Mouse (Mus musculus) neural tube, embryonic 13.5 days (tissue): Measurements from ENCODE around the gene Piwil4. TPM values are rescaled to one million over a fixed set of nuclear protein-coding genes. Genes with fewer than 3 reads are reported as not detected.
A peak's percentile ranks its signal among the peaks of the same experiment; 100 is the strongest.

Source experiments
- ATAC-seq: fragments of 200-750 bp; cut with Nextera tagmentation; 2 replicates; pipeline ENCODE4 v1.8.0; 2017; ENCODE audit warnings: low read depth, mild to moderate bottlenecking, moderate TSS enrichment, moderate library complexity
- H3K27ac ChIP-seq: fragments of 300-500 bp; sonication (generic); replicated peaks from 2 replicates; pipeline ENCODE4 v1.5.1; 2015; ENCODE audit warnings: moderate library complexity, mild to moderate bottlenecking, inconsistent platforms
- H3K27me3 ChIP-seq: fragments of 300-500 bp; sonication (generic); 2 replicates; pipeline ENCODE4 v1.6.1; 2015; ENCODE audit warnings: mild to moderate bottlenecking, inconsistent platforms
- H3K36me3 ChIP-seq: fragments of 300-500 bp; sonication (generic); 2 replicates; pipeline ENCODE4 v1.6.1; 2015; ENCODE audit warnings: mild to moderate bottlenecking, inconsistent platforms
- H3K4me1 ChIP-seq: fragments of 300-500 bp; sonication (generic); replicated peaks from 2 replicates; pipeline ENCODE4 v1.6.1; 2015; ENCODE audit warnings: inconsistent platforms
- H3K4me2 ChIP-seq: fragments of 300-500 bp; sonication (generic); 2 replicates; pipeline ENCODE4 v1.6.1; 2015; ENCODE audit warnings: inconsistent platforms, mild to moderate bottlenecking, moderate library complexity
- H3K4me3 ChIP-seq: fragments of 300-500 bp; sonication (generic); 2 replicates; pipeline ENCODE4 v1.5.1; 2015; ENCODE audit warnings: mild to moderate bottlenecking, inconsistent platforms
- H3K9ac ChIP-seq: fragments of 300-500 bp; sonication (generic); 2 replicates; pipeline ENCODE4 v1.6.1; 2015; ENCODE audit warnings: moderate library complexity, mild to moderate bottlenecking, inconsistent platforms
- H3K9me3 ChIP-seq: fragments of 300-500 bp; sonication (generic); 2 replicates; pipeline ENCODE4 v1.6.1; 2016; ENCODE audit warnings: inconsistent platforms
- WGBS: fragments of 180-500 bp; shearing (Covaris S2); methylation state at CpG from one replicate; pipeline ENCODE4 v1.1.7; 2015; 5-methylcytosine and 5-hydroxymethylcytosine counted together
- polyA plus RNA-seq: library from polyadenylated mRNA; unstranded; fragments of >200 nt; fragmentation: Nextera tagmentation; extraction: Ambion mirVana; gene quantifications from 2 replicates; pipeline ENCODE4 v1.2.1, GENCODE M21; 2015

Gene Piwil4
- 0.14 TPM in 1 of 2 replicates, not detected in the other for polyA plus RNA-seq

DNA sequence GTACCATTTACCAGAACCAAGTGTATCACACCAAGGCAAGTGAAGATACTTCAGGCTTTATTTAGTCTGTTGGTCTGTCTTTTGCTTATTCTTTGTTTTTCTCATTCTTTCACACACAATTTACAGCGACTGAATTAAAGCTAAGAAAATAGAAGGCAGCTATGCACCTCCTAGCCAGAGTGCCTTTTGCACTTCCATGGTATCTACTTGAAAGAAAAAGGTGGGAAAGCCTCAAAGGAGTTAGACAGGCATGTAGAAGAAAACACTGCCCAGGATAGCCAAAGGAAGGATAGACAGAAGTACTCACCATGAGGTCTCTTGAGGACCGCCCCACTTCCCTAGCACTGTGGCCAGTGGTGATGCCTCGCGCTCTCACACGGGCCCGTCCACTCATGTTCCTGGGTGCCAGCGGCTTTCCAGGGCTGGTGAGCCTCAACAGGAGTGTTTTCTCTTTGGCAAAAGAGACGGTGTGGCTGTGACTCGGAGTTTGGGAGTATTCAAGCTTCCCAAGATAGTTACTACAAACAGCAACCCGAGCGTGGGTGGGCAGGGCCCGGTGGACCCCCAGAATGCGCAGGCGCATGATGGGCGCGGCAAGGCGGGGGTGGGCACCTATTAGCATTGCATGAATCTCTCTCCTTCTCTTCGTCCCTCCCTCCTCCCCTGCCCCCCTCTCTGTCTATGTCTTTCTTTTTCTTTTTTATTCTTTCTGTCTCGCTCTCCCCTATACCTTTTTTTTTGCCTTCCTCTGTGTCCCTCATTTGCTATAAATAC, at the start of gene Piwil4:
Gene Piwil4, minus strand, starts transcription at position 583 of the 774 bp plus-strand sequence.
- H3K36me3 ChIP-seq, result no peaks in the 10 kb centered on the region
- no peak within 1 kb of the TSS for H3K4me2 ChIP-seq
- H3K9me3 ChIP-seq, result no peaks in the 10 kb centered on the region
- ATAC-seq, result no peak
- 88% methylated on average over 19 of the region's 19 CpGs for WGBS
- H3K4me1 ChIP-seq, result no peaks in the 10 kb centered on the region
- no peak within 1 kb of the TSS for H3K4me3 ChIP-seq
- H3K27ac ChIP-seq, result no peak within 1 kb of the TSS
- no peaks in the 10 kb centered on the region for H3K27me3 ChIP-seq
- H3K9ac ChIP-seq, result no peak within 1 kb of the TSS

DNA sequence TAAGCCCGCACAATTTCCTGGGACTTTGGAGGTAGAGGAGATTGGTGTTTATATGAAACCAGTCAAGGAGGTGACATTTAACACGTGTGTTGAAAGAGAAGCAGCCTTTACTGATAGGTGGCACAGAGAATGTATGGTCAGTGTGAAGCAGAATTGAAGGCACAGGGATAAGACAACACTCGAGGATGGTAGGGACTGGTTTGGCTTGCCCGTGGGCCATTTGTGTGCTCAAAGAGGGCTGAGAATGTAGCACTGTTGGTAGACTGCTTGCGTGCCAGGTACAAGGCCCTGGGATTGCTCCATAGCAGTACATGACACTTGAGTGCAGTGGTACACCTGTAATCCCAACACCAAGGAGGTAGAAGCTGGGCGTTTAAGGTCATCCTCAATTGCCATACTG, 46.8 kb upstream of the Piwil4 start:
- Histone ChIP-seq H3K27me3 (no peaks in the 10 kb centered on the region), H3K9ac (no peak overlapping the region), H3K27ac (no peak overlapping the region), H3K36me3 (peaks cover 45% of the 10 kb centered on the region), H3K9me3 (no peaks in the 10 kb centered on the region), H3K4me1 (peaks cover 12% of the 10 kb centered on the region), H3K4me3 (no peak overlapping the region), H3K4me2 (no peak overlapping the region)
- WGBS, result 92% methylated on average over 6 of the region's 6 CpGs
- no peak for ATAC-seq

DNA sequence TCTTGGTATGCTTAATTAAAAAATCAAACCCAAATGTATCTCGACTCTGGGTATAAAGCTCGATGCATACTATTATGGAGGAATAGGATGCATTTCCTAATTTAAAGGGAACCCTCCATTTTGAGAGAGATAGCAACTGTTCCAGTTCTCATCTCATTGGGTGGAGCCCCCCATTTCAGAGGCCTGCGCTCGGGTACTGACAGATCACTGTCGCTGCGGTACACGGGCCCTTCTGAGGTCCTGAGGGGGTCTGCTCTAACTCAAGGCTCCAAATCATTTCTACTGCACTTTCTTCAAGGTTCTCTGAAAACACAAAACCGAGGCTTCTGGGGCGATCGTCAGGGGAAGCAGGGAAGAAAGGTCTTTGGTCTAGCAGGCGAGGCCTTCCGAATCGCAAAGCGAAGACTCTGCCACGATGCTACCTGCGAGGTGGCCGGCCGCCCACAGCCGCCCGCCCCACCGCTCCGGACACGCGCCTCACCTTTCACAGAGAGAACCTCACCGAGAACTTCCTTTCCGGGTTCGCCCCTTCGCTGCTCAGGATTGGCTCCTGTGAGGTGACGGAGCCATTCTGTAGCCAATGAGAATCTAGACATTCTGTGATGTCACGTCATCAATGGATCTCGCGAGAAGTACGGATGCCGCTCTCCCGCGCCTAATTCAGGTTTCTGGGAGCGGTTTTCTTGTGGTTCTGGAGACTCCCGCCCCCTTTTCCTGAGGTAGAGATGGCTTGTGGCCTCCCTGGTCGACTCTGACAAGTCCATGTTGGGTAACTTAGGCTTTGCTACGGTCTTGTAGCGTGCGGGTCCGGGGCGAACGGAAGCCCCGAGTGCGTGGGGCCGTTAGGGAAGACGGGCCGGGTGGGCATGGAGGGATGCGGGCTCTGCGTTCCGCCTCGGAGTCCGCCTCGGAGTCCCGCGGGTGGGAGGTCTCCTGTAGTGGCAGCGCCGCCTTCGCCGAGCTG, 43.8 kb upstream of the Piwil4 start, which contains the start of the genes Mre11a and Ankrd49:
Gene Mre11a, plus strand, starts transcription at position 616 of the 964 bp plus-strand sequence.
Gene Ankrd49, minus strand, starts transcription at position 818 of the 964 bp plus-strand sequence.
- ATAC-seq, result peak; percentile 100
- Histone ChIP-seq H3K27me3 (no peaks in the 10 kb centered on the region), H3K36me3 (peaks cover 43% of the 10 kb centered on the region), H3K4me3 (peak within 1 kb of the TSS; percentile 61), H3K9ac (peak within 1 kb of the TSS; percentile 82), H3K4me2 (peak within 1 kb of the TSS; percentile 77), H3K4me1 (peaks cover 12% of the 10 kb centered on the region), H3K9me3 (no peaks in the 10 kb centered on the region), H3K27ac (peak within 1 kb of the TSS; percentile 94)
- WGBS, result under 1% methylated on average over 62 of the region's 62 CpGs

DNA sequence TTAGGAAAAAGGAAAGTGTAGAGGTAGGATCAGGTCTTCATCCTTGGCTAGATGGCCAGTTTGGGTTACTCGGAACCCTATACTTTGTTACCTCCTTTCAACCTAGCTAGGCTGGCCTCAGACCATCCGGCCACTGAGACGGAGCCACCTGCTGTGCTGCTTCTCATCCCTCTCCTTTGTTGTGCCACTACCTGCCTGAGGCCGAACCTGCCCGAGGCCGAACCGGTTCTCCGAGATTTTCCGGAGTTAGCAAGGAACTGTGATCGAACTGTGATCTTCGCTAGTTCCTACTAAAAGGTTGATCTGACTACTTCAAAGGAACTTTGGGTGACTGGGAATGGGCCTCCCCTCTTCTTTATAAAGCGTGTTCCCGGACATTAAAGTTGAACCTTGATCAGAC, 37.8 kb upstream of the Piwil4 start:
- H3K4me2 ChIP-seq, result no peak overlapping the region
- WGBS, result 45% methylated on average over 13 of the region's 13 CpGs

DNA sequence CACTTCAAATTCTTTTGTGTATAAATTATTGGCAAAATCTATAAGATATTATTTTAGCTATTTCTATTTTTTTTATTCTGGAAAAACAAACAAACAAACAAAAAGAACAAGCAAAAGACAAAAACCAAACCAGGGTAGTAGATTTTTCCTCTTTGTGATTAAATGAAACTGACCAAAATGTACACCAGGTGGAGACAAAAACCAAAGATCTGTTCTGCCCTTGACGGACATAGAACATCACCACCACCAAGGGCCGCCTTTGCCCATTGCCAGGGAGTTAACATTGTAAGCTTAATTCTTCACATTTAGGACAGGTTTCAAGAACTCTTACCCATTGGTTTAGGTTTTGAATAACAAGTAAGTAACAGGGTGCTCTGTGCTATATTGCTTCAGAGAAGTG, 33.3 kb upstream of the Piwil4 start:
- H3K4me3 ChIP-seq, result no peak overlapping the region
- H3K27ac ChIP-seq, result no peak overlapping the region
- H3K4me1 ChIP-seq, result peaks cover 23% of the 10 kb centered on the region
- H3K4me2 ChIP-seq, result no peak overlapping the region
- H3K36me3 ChIP-seq, result no peaks in the 10 kb centered on the region
- no peak for ATAC-seq
- H3K27me3 ChIP-seq, result no peaks in the 10 kb centered on the region
- 54% methylated on average over 2 of the region's 2 CpGs for WGBS
- no peak overlapping the region for H3K9ac ChIP-seq
- H3K9me3 ChIP-seq, result no peaks in the 10 kb centered on the region

More for the DNA sequence above, 37.8 kb upstream of the Piwil4 start:
- ATAC-seq, result no peak
- no peak overlapping the region for H3K4me3 ChIP-seq
- H3K36me3 ChIP-seq, result peaks cover 24% of the 10 kb centered on the region
- no peaks in the 10 kb centered on the region for H3K27me3 ChIP-seq
- no peak overlapping the region for H3K27ac ChIP-seq
- H3K9ac ChIP-seq, result no peak overlapping the region
- H3K9me3 ChIP-seq, result no peaks in the 10 kb centered on the region
- H3K4me1 ChIP-seq, result no peaks in the 10 kb centered on the region

GRCm38 (mm10) chr9:14772074-14772473, 31.5 kb upstream of the Piwil4 start:
- no peak for ATAC-seq
- Histone ChIP-seq H3K4me1 (peaks cover 31% of the 10 kb centered on the region), H3K9ac (no peak overlapping the region), H3K36me3 (no peaks in the 10 kb centered on the region), H3K4me3 (no peak overlapping the region), H3K9me3 (no peaks in the 10 kb centered on the region), H3K27me3 (no peaks in the 10 kb centered on the region), H3K4me2 (no peak overlapping the region), H3K27ac (no peak overlapping the region)
- WGBS, result 94% methylated on average over 2 of the region's 2 CpGs

GRCm38 (mm10) chr9:14770803-14771471, 30.4 kb upstream of the Piwil4 start, which contains the start of gene 1700012B09Rik:
1700012B09Rik (minus strand) TSS chr9:14771030.
- Histone ChIP-seq H3K4me1 (peaks cover 31% of the 10 kb centered on the region), H3K27ac (no peak within 1 kb of the TSS), H3K9me3 (no peaks in the 10 kb centered on the region), H3K36me3 (no peaks in the 10 kb centered on the region), H3K4me3 (no peak within 1 kb of the TSS), H3K9ac (no peak within 1 kb of the TSS), H3K27me3 (no peaks in the 10 kb centered on the region), H3K4me2 (peak within 1 kb of the TSS; percentile 27)
- WGBS, result 17% methylated on average over 23 of the region's 23 CpGs
- ATAC-seq, result peak; percentile 41; the same call in 1 of the 2 replicates

GRCm38 (mm10) chr9:14769811-14770210, 29.3 kb upstream of the Piwil4 start:
- Histone ChIP-seq H3K9me3 (no peaks in the 10 kb centered on the region), H3K4me1 (peaks cover 31% of the 10 kb centered on the region), H3K9ac (no peak overlapping the region), H3K27me3 (no peaks in the 10 kb centered on the region), H3K27ac (no peak overlapping the region), H3K36me3 (no peaks in the 10 kb centered on the region), H3K4me3 (no peak overlapping the region), H3K4me2 (no peak overlapping the region)
- ATAC-seq, result no peak
- 52% methylated on average over 5 of the region's 6 CpGs for WGBS

DNA sequence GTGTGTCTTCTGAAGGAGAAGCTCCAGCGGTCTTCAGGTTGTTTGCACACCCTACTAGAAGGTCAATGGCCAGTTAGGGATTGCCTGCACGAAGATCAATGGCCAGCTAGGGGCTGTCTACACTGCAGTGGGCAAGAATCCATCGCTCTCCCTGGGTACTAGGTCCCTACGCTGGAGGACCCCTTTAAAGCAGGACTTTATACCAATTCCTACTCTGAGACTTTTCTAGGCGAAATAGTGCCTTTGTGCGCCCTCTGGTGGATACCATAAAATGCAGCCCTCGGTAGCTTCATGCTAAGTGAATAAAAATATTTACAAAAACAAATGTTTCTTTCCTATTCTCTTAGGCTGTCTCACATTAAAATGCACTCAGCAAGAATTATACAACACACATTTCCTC, 24.2 kb upstream of the Piwil4 start:
- Histone ChIP-seq H3K4me3 (no peak overlapping the region), H3K36me3 (no peaks in the 10 kb centered on the region), H3K9me3 (no peaks in the 10 kb centered on the region), H3K4me2 (no peak overlapping the region), H3K27me3 (no peaks in the 10 kb centered on the region), H3K9ac (no peak overlapping the region), H3K27ac (no peak overlapping the region), H3K4me1 (peaks cover 17% of the 10 kb centered on the region)
- 28% methylated on average over 7 of the region's 7 CpGs for WGBS
- peak; percentile 19; the same call in 1 of the 2 replicates for ATAC-seq

DNA sequence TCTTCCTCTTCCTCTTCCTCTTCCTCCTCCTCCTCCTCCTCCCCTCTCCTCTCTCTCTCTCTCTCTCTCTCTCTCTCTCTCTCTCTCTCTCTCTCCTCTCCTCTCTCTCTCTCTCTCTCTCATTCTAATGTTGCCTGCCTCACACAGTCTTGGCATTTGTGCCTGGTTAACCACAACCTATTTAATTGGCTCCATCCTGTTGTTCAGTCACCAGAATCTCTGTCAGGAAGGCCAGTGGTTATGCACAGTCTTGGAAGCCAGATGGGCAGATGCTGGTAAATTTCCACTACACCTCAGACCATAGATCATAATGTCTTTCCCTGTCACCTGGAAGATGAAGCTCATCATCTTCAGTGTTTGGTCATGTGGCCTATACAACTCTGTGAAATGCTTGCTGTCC, 18.7 kb upstream of the Piwil4 start:
- no peak overlapping the region for H3K4me3 ChIP-seq
- no peaks in the 10 kb centered on the region for H3K9me3 ChIP-seq
- no peak overlapping the region for H3K4me2 ChIP-seq
- no peaks in the 10 kb centered on the region for H3K4me1 ChIP-seq
- H3K9ac ChIP-seq, result no peak overlapping the region
- H3K36me3 ChIP-seq, result no peaks in the 10 kb centered on the region
- H3K27ac ChIP-seq, result no peak overlapping the region
- no peaks in the 10 kb centered on the region for H3K27me3 ChIP-seq
- no peak for ATAC-seq

- H3K27me3 ChIP-seq, result no peaks in the 10 kb centered on the region
Measured at GRCm38 (mm10) chr9:14758590-14758989, 18.1 kb upstream of the Piwil4 start.

More at GRCm38 (mm10) chr9:14758590-14758989, 18.1 kb upstream of the Piwil4 start:
- no peak overlapping the region for H3K4me3 ChIP-seq
- no peak overlapping the region for H3K27ac ChIP-seq
- no peaks in the 10 kb centered on the region for H3K4me1 ChIP-seq
- H3K9me3 ChIP-seq, result no peaks in the 10 kb centered on the region
- WGBS, result 83% methylated on average over 7 of the region's 7 CpGs
- no peak overlapping the region for H3K4me2 ChIP-seq
- ATAC-seq, result no peak
- no peak overlapping the region for H3K9ac ChIP-seq
- H3K36me3 ChIP-seq, result no peaks in the 10 kb centered on the region
